Mouse (Mus musculus) left cerebral cortex, adult 8-10 months (tissue): Measurements from ENCODE around the gene Kcnk5. TPM values are rescaled to one million over a fixed set of nuclear protein-coding genes. Genes with fewer than 3 reads are reported as not detected.
A peak's percentile ranks its signal among the peaks of the same experiment; 100 is the strongest.

Experiments
- DNase-seq, 2 experiments: peaks; one replicate each; pipeline ENCODE4 v3.0.0; 2022; ENCODE audit warnings: low spot score in 2 of 2
- total RNA-seq, 4 experiments: library from RNA; stranded (reverse); gene quantifications; 2 replicates each; pipeline ENCODE4 v1.2.4; 2022

Kcnk5 gene
- total RNA-seq, 4 experiments from 2014 or later: 0.13 to 1.4 (median 0.84) TPM

- no peak for DNase-seq
Observed at GRCm38 (mm10) chr14:20116149-20116605, 65.4 kb downstream of the Kcnk5 start.

GRCm38 (mm10) chr14:20114951-20115350, 66.7 kb downstream of the Kcnk5 start:
- DNase-seq: no peak

DNA sequence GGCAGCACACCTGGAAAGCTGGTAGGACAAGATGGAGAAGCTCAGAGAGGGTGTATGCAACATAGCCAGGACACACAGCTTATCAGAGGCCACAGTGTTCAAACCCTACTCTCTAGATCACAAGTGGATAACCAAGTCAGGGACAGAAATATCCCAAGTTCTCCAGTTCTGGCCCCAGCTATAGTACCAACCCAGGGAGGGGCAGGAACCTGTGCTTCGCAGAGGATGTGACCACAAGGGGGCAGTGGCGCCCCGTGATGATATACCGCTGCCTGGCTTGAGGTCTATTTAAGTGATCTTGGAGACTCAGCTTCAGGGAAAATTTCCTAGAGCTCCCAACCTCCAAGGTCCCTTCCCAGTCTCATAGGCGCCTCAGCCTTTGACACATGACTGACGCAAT, 67.6 kb downstream of the Kcnk5 start:
- DNase-seq: peak; percentile 57 to 82

GRCm38 (mm10) chr14:20113189-20113961, 68.2 kb downstream of the Kcnk5 start:
- DNase-seq: no peak

- DNase-seq: no peak
Observed at GRCm38 (mm10) chr14:20112218-20112617, 69.4 kb downstream of the Kcnk5 start.

GRCm38 (mm10) chr14:20110945-20111344, 70.7 kb downstream of the Kcnk5 start:
- DNase-seq: no peak

GRCm38 (mm10) chr14:20106271-20106670, 75.3 kb downstream of the Kcnk5 start:
- no peak for DNase-seq

DNA sequence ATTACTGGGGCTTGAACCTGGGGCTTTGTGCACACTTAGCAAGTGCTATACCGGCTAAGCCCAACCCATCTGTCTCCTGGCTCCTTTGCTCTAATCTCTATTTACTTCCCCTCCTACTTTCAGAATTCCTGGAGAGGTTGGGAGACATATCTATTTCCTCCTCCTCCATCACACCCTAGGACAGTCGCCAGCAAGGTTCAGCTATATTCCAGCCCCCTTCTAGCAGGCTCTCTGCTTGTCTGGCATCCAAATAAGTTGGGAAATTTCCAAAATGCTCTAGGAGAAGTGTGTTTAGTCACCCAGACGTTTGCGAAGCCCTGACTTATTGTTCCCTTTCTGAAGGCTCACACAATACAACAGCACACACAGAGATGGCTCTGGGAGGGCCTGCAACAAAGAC, 78.4 kb downstream of the Kcnk5 start:
- no peak for DNase-seq

DNA sequence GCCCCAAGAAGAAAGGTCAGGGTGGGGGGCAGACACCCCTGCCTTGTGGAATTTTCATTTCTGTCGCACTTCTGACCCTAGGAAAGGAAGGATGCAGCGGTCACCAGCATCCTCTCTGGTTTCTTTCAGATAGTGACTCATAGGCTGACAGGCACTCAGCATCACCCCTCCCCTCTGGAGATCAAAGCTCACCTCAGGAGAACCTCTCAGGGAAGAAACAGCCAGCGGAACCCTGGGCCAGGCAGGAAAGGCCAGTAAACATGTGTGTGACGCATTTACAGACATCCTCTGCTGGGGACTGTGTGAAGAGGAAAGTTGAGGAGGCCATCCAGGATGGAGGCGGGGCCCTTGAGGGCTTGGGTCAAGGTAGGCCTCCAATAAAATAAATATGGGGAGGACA, 83.5 kb downstream of the Kcnk5 start:
- no peak for DNase-seq

- no peak for DNase-seq
Observed at GRCm38 (mm10) chr14:20094942-20095341, 86.7 kb downstream of the Kcnk5 start.

GRCm38 (mm10) chr14:20093493-20093892, 88.1 kb downstream of the Kcnk5 start:
- DNase-seq: no peak

Other genes with a start within 250 kb of the Kcnk5 start
- gene Gng2, start 204.2 kb downstream of the Kcnk5 start, total RNA-seq: 100 to 1,000 TPM; 175 to 217 (median 197) TPM
- 1 to 10 TPM; 3.3 to 4.4 (median 4.0) TPM for gene Saysd1, start 43.3 kb downstream of the Kcnk5 start, total RNA-seq
- not detected for gene Kcnk16, start 87.4 kb upstream of the Kcnk5 start, total RNA-seq
- 10 to 100 TPM; 18.9 to 23.2 (median 21.2) TPM for gene Nudt13, start 112.9 kb upstream of the Kcnk5 start, total RNA-seq
- 10 to 100 TPM; 34.6 to 39.1 (median 36.5) TPM for gene Ecd, start 166.3 kb upstream of the Kcnk5 start, total RNA-seq
- gene Fam149b, start 166.4 kb upstream of the Kcnk5 start, total RNA-seq: 10 to 100 TPM; 45.3 to 49.3 (median 47.8) TPM
- 10 to 100 TPM; 24.9 to 33.6 (median 28.6) TPM for gene Dnajc9, start 207.1 kb upstream of the Kcnk5 start, total RNA-seq
- 10 to 100 TPM; 30.2 to 36.4 (median 33.9) TPM for gene Mrps16, start 211.8 kb upstream of the Kcnk5 start, total RNA-seq